Mouse (Mus musculus): Measurements from ENCODE around the gene Enc1.

- peak; percentile 68 for TF ChIP-seq CTCF (IDR thresholded peaks at IDR 0.05; ENCODE audit: borderline replicate concordance, extremely low read depth, insufficient read depth, insufficient read length)
- peak; percentile 91 for TF ChIP-seq POLR2A (IDR thresholded peaks at IDR 0.05; ENCODE audit: borderline replicate concordance, extremely low read depth, insufficient read depth, insufficient read length, poor library complexity, severe bottlenecking)
Observed at GRCm38 (mm10) chr13:97240965-97241786, at the start of gene Enc1.

Data from brain, embryonic 14.5 days (tissue).